Mouse (Mus musculus) G1E (cell line): ENCODE measurements at regions not wholly inside any gene's neighbourhood (a gene's known extent, or its start where the extent isn't known, plus 50 kb on each side); places are given as distances from the start of the nearest gene placed in this dataset.

Experiments
- CTCF ChIP-seq: IDR thresholded peaks from 2 replicates; pipeline ENCODE4 v1.5.1; 2012; ENCODE audit warnings: low read depth, low read length, inconsistent platforms, mixed read lengths
- GATA1 ChIP-seq: IDR thresholded peaks from 2 replicates; pipeline ENCODE4 v1.6.1; 2012; ENCODE audit warnings: borderline replicate concordance, low read length, inconsistent platforms, mixed read lengths
- GATA2 ChIP-seq: IDR thresholded peaks from 2 replicates; pipeline ENCODE4 v1.6.1; 2012; ENCODE audit warnings: low read depth, low read length, inconsistent platforms, borderline replicate concordance
- POLR2AphosphoS5 ChIP-seq: IDR thresholded peaks from 2 replicates; pipeline ENCODE4 v1.6.1; 2012; ENCODE audit warnings: low read depth, low read length, inconsistent platforms; ENCODE audit not compliant: insufficient replicate concordance

DNA sequence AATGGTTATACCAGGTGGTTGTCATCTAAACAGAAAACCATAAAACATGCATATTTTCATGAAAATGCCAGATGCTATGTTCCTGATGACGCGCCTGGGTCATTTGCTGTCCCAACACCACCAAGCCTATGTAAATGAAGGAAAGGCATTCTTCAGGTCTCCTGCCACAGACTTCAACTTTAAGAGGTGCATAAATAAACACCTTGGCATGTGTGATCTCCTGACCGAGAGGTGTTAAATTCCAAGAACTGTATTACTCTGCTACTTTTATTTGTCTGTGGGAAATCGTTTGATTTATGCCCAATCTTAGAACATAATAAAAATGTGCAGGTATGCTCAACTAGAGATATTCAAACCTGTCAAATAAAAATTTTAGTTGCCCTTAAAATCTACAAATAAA lies 560.1 kb downstream of the Ttll7 start:
- TF ChIP-seq CTCF, result no peak
- TF ChIP-seq GATA1, result no peak
- no peak for TF ChIP-seq GATA2
- TF ChIP-seq POLR2AphosphoS5, result no peak
